Mouse (Mus musculus) activated CD4-positive, CD25-positive, alpha-beta regulatory T cell (primary cell): ENCODE results near the gene Vmn1r64. TPM values are rescaled to one million over a fixed set of nuclear protein-coding genes. Genes with fewer than 3 reads are reported as not detected.

Source experiments
- polyA plus RNA-seq, 2 experiments: library from polyadenylated mRNA; unstranded; fragments of 100-300 nt; shearing (Covaris generic); gene quantifications; one replicate each; pipeline ENCODE4 v1.2.1; 2017

Gene Vmn1r64
- polyA plus RNA-seq = not detected

DNA sequence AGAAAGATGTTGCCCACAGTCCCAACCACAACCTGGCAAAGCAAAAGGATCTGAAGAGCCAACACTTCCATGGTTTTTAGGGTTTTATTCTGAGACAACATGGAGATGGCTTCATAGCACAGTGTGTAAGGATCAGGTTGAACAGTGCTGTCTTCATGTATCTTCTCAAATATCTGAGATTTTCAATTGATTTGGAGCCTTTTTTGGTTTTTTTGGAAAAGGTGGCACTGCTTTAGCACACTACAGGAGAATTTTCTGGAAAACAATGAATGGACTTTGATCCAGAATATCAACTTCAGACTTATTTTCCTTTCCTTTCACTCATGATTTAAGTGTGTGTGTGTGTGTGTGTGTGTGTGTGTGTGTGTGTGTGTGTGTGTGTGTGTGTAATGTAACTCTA lies at the start of gene Vmn1r64:
Gene Vmn1r64 (minus strand): TSS at position 101 of the 400 bp plus-strand sequence.

Other genes with a start within 250 kb of the Vmn1r64 start
- gene Vmn1r62, start 210.9 kb downstream of the Vmn1r64 start, polyA plus RNA-seq = under 1 TPM; 0.36 to 0.64 TPM
- gene Vmn1r63, start 79.1 kb downstream of the Vmn1r64 start, polyA plus RNA-seq = not detected
- not detected for gene Vmn1r65, start 126.5 kb upstream of the Vmn1r64 start, polyA plus RNA-seq
- gene Nlrp4c, start 160.6 kb upstream of the Vmn1r64 start, polyA plus RNA-seq = under 1 TPM in 1 of 2 experiments, not detected in 1; 0.31 TPM